Mouse (Mus musculus) C2C12 (cell line): Measurements from ENCODE around the gene Krt14. TPM values are rescaled to one million over a fixed set of nuclear protein-coding genes. Genes with fewer than 3 reads are reported as not detected.

Source experiments
- H3K27me3 ChIP-seq: one replicate; pipeline ENCODE4 v1.6.1; 2011; ENCODE audit not compliant: control insufficient read depth, insufficient read depth, insufficient read length
- H3K36me3 ChIP-seq: one replicate; pipeline ENCODE4 v1.6.1; 2011; ENCODE audit not compliant: control insufficient read depth, insufficient read depth
- H3K4me3 ChIP-seq: one replicate; pipeline ENCODE4 v1.5.1; 2011; ENCODE audit warnings: mild to moderate bottlenecking, control low read depth; ENCODE audit not compliant: poor library complexity, insufficient read depth, severe bottlenecking
- H3K79me2 ChIP-seq: one replicate; pipeline ENCODE4 v1.6.1; 2011; ENCODE audit not compliant: control insufficient read depth, insufficient read depth
- H3K79me3 ChIP-seq: one replicate; pipeline ENCODE4 v1.6.1; 2011; ENCODE audit warnings: low read depth, control low read depth
- H3ac ChIP-seq: one replicate; pipeline ENCODE3; 2011; ENCODE audit warnings: low read depth; ENCODE audit not compliant: control insufficient read depth, insufficient read length
- CEBPB ChIP-seq: IDR thresholded peaks from one replicate; pipeline ENCODE4 v1.6.1; 2011; ENCODE audit warnings: low read depth, mild to moderate bottlenecking, control low read depth, moderate library complexity
- CTCF ChIP-seq: IDR thresholded peaks from one replicate; pipeline ENCODE4 v1.5.1; 2011; ENCODE audit not compliant: control insufficient read depth, insufficient read depth, insufficient read length
- FOSL1 ChIP-seq: IDR thresholded peaks from one replicate; pipeline ENCODE4 v1.8.0; 2011; ENCODE audit warnings: mild to moderate bottlenecking, low read length; ENCODE audit not compliant: poor library complexity, insufficient read depth, severe bottlenecking
- MAX ChIP-seq: IDR thresholded peaks from one replicate; pipeline ENCODE4 v1.6.1; 2011; ENCODE audit warnings: mild to moderate bottlenecking, control low read depth
- MYOD1 ChIP-seq: IDR thresholded peaks from one replicate; pipeline ENCODE4 v1.6.1; 2011; ENCODE audit warnings: low read depth; ENCODE audit not compliant: control insufficient read depth, insufficient read length
- MYOG ChIP-seq: IDR thresholded peaks from one replicate; pipeline ENCODE4 v1.6.1; 2011; ENCODE audit not compliant: control insufficient read depth, insufficient read length; ENCODE audit errors: extremely low read depth
- USF1 ChIP-seq: IDR thresholded peaks from one replicate; pipeline ENCODE4 v1.6.1; 2011; ENCODE audit warnings: low read depth, mild to moderate bottlenecking, control low read depth, moderate library complexity
- polyA plus RNA-seq: library from polyadenylated mRNA; unstranded; fragments of >200 nt; fragmentation: generic; extraction: Trizol; gene quantifications from one replicate; pipeline ENCODE4 v1.2.1, GENCODE M21; 2012; ENCODE audit warnings: missing spikeins

Gene Krt14
- polyA plus RNA-seq, 1 experiment = 32.4 TPM

DNA sequence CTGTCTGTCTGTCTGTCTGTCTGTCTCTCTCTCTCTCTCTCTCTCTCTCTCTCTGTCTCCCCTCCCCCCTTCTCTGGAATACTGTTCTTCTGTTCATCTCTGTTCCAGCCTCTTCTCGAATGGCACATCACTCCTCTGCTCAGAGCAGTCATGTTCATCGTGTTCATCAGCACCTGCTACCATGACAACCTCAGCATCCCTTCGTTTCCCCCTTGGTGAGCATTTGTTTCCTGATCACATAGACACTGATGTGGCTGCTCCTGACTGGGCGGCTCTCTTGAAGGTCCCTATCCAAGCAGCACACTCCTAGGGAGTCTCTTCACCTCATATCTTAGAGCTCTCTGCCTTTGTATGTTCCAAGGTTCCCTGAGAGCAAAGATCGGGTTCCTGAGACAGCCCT, 29.0 kb downstream of the Krt14 start:
- H3K79me3 ChIP-seq = no peaks in the 10 kb centered on the region
- no peak for TF ChIP-seq CTCF
- no peak for TF ChIP-seq MAX
- no peak for TF ChIP-seq MYOD1
- no peak for TF ChIP-seq FOSL1
- no peak for TF ChIP-seq CEBPB
- no peak for TF ChIP-seq USF1
- no peak for TF ChIP-seq MYOG
- peaks cover 21% of the 10 kb centered on the region for H3K27me3 ChIP-seq
- H3K36me3 ChIP-seq = no peaks in the 10 kb centered on the region
- no peak overlapping the region for H3K4me3 ChIP-seq
- no peaks in the 10 kb centered on the region for H3K79me2 ChIP-seq
- no peak overlapping the region for H3ac ChIP-seq

GRCm38 (mm10) chr11:100176791-100177190, 30.6 kb downstream of the Krt14 start:
- Histone ChIP-seq H3K79me3 (no peaks in the 10 kb centered on the region), H3K79me2 (no peaks in the 10 kb centered on the region), H3K4me3 (no peak overlapping the region), H3K36me3 (no peaks in the 10 kb centered on the region), H3K27me3 (peaks cover 21% of the 10 kb centered on the region), H3ac (no peak overlapping the region)
- TF ChIP-seq CTCF (no peak), MYOD1 (no peak), CEBPB (no peak)

DNA sequence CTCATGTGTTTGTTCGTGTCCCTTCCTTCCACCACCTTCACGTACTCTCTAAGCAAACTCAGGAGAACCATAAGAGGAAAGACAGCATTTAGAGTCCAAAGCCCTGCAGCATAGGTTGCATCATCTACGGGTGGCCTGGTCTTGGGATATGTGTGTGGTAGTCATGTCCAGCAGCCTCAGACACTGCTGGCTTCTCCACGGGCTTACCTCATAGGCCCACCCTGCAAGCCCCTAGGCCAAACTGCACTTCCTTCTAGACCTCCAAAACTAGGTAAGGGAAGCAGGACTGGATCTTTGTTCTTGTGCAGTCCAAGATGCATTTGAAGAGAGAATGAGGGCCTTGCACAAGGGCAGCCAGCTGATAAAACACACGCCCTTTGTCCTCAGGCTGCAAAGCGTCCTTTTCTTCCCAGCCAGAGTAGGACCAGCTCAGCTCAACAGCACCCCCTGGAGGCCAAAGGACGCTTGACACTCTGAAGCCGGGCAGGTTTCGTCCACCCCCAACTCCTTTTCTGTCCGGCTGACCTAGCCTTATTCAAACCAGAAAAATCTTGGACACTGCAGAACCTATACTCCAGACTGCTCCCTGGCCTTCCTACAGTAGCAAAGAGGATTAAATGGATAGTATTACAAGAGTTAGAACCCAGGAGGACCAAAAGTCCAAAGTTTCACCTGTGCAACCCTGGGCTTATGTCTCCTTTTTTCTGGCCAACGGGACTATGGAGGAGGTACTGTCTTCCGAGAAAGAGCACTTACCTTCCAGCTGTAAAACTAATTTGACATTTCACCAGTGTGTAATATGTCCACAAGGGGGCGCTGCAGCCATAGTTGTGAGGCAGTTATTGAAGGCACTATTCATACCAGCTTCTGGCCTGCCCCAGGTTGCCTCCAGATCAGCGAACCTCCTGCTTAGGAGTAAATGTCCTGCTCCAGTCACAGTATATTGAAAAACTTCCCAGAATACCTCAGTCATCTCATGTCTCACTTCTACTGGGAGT, 38.3 kb downstream of the Krt14 start:
- Histone ChIP-seq H3K36me3 (no peaks in the 10 kb centered on the region), H3K4me3 (no peak overlapping the region), H3ac (no peak overlapping the region), H3K27me3 (no peaks in the 10 kb centered on the region), H3K79me3 (no peaks in the 10 kb centered on the region), H3K79me2 (no peaks in the 10 kb centered on the region)
- peak; percentile 88 for TF ChIP-seq CTCF
- TF ChIP-seq MYOG = no peak
- TF ChIP-seq MAX = no peak

DNA sequence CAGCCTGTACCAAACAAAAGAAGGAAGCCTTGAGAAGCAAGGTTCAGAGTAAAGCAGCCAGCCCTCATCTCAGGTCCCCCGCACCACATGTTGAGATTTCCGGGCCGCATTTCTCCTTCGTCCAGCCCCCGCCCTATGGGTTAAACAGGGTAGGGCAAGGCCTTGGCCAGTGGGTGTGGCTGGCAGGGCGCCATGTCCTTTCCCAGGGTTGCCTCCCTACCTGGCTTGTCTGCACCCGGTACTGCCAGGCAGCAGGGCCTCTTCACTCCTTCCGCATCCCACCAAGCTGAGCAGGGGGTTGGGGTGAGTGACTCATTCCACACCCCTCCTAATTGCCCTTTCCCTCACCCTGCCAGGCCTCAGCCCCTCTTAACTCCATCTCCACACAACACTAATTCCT, 39.3 kb downstream of the Krt14 start:
- TF ChIP-seq FOSL1 = no peak
- no peak for TF ChIP-seq MYOG
- no peak for TF ChIP-seq CEBPB
- TF ChIP-seq MYOD1 = no peak
- TF ChIP-seq USF1 = no peak
- no peak for TF ChIP-seq CTCF
- TF ChIP-seq MAX = no peak
- Histone ChIP-seq H3K27me3 (no peaks in the 10 kb centered on the region), H3K79me2 (no peaks in the 10 kb centered on the region), H3K4me3 (no peak overlapping the region), H3ac (no peak overlapping the region), H3K79me3 (no peaks in the 10 kb centered on the region), H3K36me3 (no peaks in the 10 kb centered on the region)

GRCm38 (mm10) chr11:100164392-100164791, 43.0 kb downstream of the Krt14 start:
- Histone ChIP-seq H3K4me3 (no peak overlapping the region), H3ac (no peak overlapping the region), H3K79me2 (no peaks in the 10 kb centered on the region), H3K79me3 (no peaks in the 10 kb centered on the region), H3K36me3 (no peaks in the 10 kb centered on the region), H3K27me3 (no peaks in the 10 kb centered on the region)
- TF ChIP-seq MYOD1 (no peak), USF1 (no peak), MYOG (no peak), CEBPB (no peak), MAX (no peak), FOSL1 (no peak), CTCF (no peak)

GRCm38 (mm10) chr11:100157908-100158477, 49.4 kb downstream of the Krt14 start:
- no peaks in the 10 kb centered on the region for H3K79me2 ChIP-seq
- no peaks in the 10 kb centered on the region for H3K36me3 ChIP-seq
- TF ChIP-seq MYOG (no peak), MAX (no peak), CEBPB (no peak), FOSL1 (no peak), USF1 (no peak), MYOD1 (no peak), CTCF (no peak)
- no peaks in the 10 kb centered on the region for H3K79me3 ChIP-seq
- no peak overlapping the region for H3K4me3 ChIP-seq
- H3K27me3 ChIP-seq = no peaks in the 10 kb centered on the region
- H3ac ChIP-seq = no peak overlapping the region
